Mouse (Mus musculus) kidney, embryonic 15.5 days (tissue): ENCODE results near the gene Fitm1. TPM values are rescaled to one million over a fixed set of nuclear protein-coding genes. Genes with fewer than 3 reads are reported as not detected.

ENCODE experiments used
- ATAC-seq: fragments of 200-750 bp; cut with Nextera tagmentation; replicated peaks from 2 replicates; pipeline ENCODE4 v1.8.0; 2017; ENCODE audit warnings: moderate TSS enrichment; ENCODE audit not compliant: low FRiP score
- H3K27ac ChIP-seq: fragments of 300-500 bp; sonication (generic); 2 replicates; pipeline ENCODE4 v1.5.1; 2015; ENCODE audit warnings: mild to moderate bottlenecking, inconsistent platforms
- H3K27me3 ChIP-seq: fragments of 300-500 bp; sonication (generic); 2 replicates; pipeline ENCODE4 v1.6.1; 2015; ENCODE audit warnings: inconsistent platforms
- H3K36me3 ChIP-seq: fragments of 300-500 bp; sonication (generic); 2 replicates; pipeline ENCODE4 v1.6.1; 2015; ENCODE audit warnings: inconsistent platforms
- H3K4me1 ChIP-seq: fragments of 300-500 bp; sonication (generic); 2 replicates; pipeline ENCODE4 v1.6.1; 2015; ENCODE audit warnings: inconsistent platforms
- H3K4me2 ChIP-seq: fragments of 300-500 bp; sonication (generic); 2 replicates; pipeline ENCODE4 v1.6.1; 2015; ENCODE audit warnings: moderate library complexity, mild to moderate bottlenecking, inconsistent platforms
- H3K4me3 ChIP-seq: fragments of 300-500 bp; sonication (generic); replicated peaks from 2 replicates; pipeline ENCODE4 v1.5.1; 2015; ENCODE audit warnings: mild to moderate bottlenecking, inconsistent platforms
- H3K9ac ChIP-seq: fragments of 300-500 bp; sonication (generic); 2 replicates; pipeline ENCODE4 v1.6.1; 2015; ENCODE audit warnings: mild to moderate bottlenecking, inconsistent platforms
- H3K9me3 ChIP-seq: fragments of 300-500 bp; sonication (generic); replicated peaks from 2 replicates; pipeline ENCODE4 v1.6.1; 2016; ENCODE audit warnings: inconsistent platforms
- WGBS: fragments of 180-500 bp; shearing (Covaris S2); methylation state at CpG from one replicate; pipeline ENCODE4 v1.1.7; 2015; ENCODE audit warnings: mixed read lengths; 5-methylcytosine and 5-hydroxymethylcytosine counted together
- polyA plus RNA-seq: library from polyadenylated mRNA; unstranded; fragments of >200 nt; fragmentation: Nextera tagmentation; extraction: Ambion mirVana; gene quantifications from 2 replicates; pipeline ENCODE4 v1.2.1, GENCODE M21; 2015

Fitm1 gene
- polyA plus RNA-seq, 1 experiment from 2014 or later = 4.2 TPM

DNA sequence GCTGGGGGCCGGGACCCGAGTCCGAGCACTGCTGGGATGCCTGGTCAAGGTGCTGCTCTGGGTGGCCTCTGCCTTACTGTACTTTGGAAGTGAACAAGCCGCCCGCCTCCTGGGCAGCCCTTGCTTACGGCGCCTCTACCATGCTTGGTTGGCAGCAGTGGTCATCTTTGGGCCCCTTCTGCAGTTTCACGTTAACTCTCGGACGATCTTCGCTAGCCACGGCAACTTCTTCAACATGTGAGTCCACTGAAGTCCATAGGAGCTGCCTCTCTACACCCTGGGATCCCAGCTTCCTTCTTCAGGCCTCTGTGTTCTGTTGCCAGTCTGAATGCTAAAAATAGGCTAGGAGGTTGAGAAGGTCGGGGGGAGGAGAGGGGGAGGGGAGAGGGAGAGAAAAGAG lies 294 bp downstream of the Fitm1 start:
- Histone ChIP-seq H3K4me2 (no peak overlapping the region), H3K36me3 (peaks cover 10% of the 10 kb centered on the region), H3K4me1 (peaks cover 29% of the 10 kb centered on the region), H3K27me3 (no peaks in the 10 kb centered on the region), H3K9me3 (no peaks in the 10 kb centered on the region), H3K4me3 (no peak overlapping the region), H3K9ac (no peak overlapping the region), H3K27ac (no peak overlapping the region)
- 66% methylated on average over 13 of the region's 13 CpGs for WGBS
- ATAC-seq = no peak

GRCm38 (mm10) chr14:55576376-55576775 lies 959 bp downstream of the Fitm1 start:
- 77% methylated on average over 16 of the region's 16 CpGs for WGBS
- H3K9me3 ChIP-seq = no peaks in the 10 kb centered on the region
- H3K4me3 ChIP-seq = no peak overlapping the region
- no peak overlapping the region for H3K9ac ChIP-seq
- H3K4me2 ChIP-seq = no peak overlapping the region
- no peak overlapping the region for H3K27ac ChIP-seq
- H3K36me3 ChIP-seq = peaks cover 17% of the 10 kb centered on the region
- no peaks in the 10 kb centered on the region for H3K27me3 ChIP-seq
- peaks cover 29% of the 10 kb centered on the region for H3K4me1 ChIP-seq
- no peak for ATAC-seq

- peak within 1 kb of the TSS; percentile 88 for H3K9ac ChIP-seq
- ATAC-seq = peak; percentile 90
- H3K27ac ChIP-seq = peak within 1 kb of the TSS; percentile 86
- H3K4me1 ChIP-seq = peaks cover 29% of the 10 kb centered on the region
- peaks cover 23% of the 10 kb centered on the region for H3K36me3 ChIP-seq
- under 1% methylated on average over 32 of the region's 32 CpGs for WGBS
- peak within 1 kb of the TSS; percentile 77 for H3K4me3 ChIP-seq
- H3K27me3 ChIP-seq = no peaks in the 10 kb centered on the region
- peak within 1 kb of the TSS; percentile 89 for H3K4me2 ChIP-seq
- H3K9me3 ChIP-seq = no peaks in the 10 kb centered on the region
These were observed 2.7 kb downstream of the Fitm1 start, which contains the start of gene Psme1 for GRCm38 (mm10) chr14:55577871-55578667. Psme1 (plus strand) TSS chr14:55578123.

DNA sequence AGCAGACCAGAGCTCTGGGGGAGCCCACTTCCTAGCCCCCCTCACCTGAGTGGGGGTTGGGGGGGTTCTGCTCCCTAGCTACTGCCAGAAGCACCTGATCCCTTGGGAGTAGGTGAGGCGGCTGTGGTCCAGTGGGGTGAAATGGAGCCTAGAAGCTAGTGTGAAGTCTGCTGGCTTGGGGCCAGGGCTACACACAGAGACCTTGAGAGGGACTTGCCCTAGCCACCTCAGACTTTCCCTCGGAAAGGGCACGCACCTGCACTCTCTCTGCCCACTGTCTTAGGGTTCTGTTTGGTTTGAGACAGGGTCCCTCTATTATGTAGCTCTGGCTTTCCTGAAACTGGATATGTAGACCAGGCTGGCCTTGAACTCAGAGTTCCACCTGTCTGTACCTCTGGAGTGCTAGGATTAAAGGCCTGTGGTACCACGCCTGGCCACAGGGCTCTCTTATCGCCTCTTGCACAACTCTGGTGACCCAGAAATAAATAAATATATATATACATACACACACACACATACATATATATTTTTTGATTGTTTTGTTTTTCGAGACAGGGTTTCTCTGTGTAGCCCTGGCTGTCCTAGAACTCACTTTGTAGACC lies 3.4 kb downstream of the Fitm1 start:
- peak overlapping the region; percentile 86 for H3K27ac ChIP-seq
- WGBS = 30% methylated on average over 6 of the region's 6 CpGs
- H3K4me1 ChIP-seq = peaks cover 29% of the 10 kb centered on the region
- H3K4me3 ChIP-seq = peak overlapping the region; percentile 77
- no peaks in the 10 kb centered on the region for H3K27me3 ChIP-seq
- H3K9me3 ChIP-seq = no peaks in the 10 kb centered on the region
- peak overlapping the region; percentile 88 for H3K9ac ChIP-seq
- peak; percentile 45 for ATAC-seq
- H3K4me2 ChIP-seq = peak overlapping the region; percentile 89
- peaks cover 23% of the 10 kb centered on the region for H3K36me3 ChIP-seq

DNA sequence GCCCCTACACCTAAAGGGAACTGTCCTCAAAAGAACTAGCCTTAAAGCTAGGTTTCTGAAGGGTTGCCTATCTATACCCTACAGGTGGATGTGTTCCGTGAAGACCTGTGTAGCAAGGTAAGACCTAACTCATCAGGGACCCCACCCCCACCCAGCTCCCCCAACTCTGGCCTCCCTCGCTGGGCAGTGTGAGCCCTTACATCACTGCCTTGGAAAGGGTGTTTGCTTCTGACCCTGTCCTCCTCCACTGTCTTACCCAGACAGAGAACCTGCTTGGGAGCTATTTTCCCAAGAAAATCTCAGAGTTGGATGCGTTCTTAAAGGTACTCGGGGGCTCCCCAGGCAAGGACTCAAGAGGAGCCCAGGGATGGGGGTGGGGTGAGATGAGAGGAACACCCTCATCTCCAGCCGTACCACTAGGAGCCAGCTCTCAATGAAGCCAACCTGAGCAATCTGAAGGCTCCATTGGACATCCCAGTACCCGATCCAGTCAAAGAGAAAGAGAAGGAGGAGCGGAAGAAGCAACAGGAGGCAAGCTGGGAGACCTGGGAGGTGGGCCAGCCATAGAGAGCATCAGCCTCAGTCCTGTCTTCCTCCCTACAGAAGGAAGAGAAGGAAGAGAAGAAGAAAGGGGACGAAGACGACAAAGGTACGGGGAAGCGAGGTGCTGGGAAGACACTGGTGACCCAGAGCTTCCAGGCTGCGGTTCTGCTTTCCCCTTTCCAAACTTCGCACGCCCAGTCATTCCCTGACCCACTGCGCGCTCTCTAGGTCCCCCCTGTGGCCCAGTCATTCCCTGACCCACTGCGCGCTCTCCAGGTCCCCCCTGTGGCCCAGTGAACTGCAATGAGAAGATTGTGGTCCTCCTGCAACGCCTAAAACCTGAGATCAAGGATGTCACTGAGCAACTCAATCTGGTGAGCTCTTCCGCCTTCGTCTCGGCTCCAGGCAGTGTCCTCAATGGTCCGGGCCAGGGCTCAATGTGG lies 4.4 kb downstream of the Fitm1 start:
- Histone ChIP-seq H3K4me3 (no peak overlapping the region), H3K27me3 (no peaks in the 10 kb centered on the region), H3K9ac (no peak overlapping the region), H3K9me3 (no peaks in the 10 kb centered on the region), H3K36me3 (peaks cover 23% of the 10 kb centered on the region), H3K27ac (no peak overlapping the region), H3K4me2 (0 out of 2 replicates have a peak overlapping the region, but pooled peaks have one; percentile 89), H3K4me1 (peaks cover 35% of the 10 kb centered on the region)
- no peak for ATAC-seq
- WGBS = 91% methylated on average over 23 of the region's 23 CpGs

GRCm38 (mm10) chr14:55580731-55581130 lies 5.3 kb downstream of the Fitm1 start:
- Histone ChIP-seq H3K27ac (no peak overlapping the region), H3K4me1 (peaks cover 35% of the 10 kb centered on the region), H3K36me3 (peaks cover 23% of the 10 kb centered on the region), H3K4me2 (no peak overlapping the region), H3K4me3 (no peak overlapping the region), H3K9ac (no peak overlapping the region), H3K27me3 (no peaks in the 10 kb centered on the region), H3K9me3 (no peaks in the 10 kb centered on the region)
- 96% methylated on average over 16 of the region's 16 CpGs for WGBS
- ATAC-seq = no peak

GRCm38 (mm10) chr14:55581981-55582681 lies 6.7 kb downstream of the Fitm1 start:
- Histone ChIP-seq H3K9me3 (no peaks in the 10 kb centered on the region), H3K27me3 (no peaks in the 10 kb centered on the region), H3K4me3 (no peak overlapping the region), H3K4me2 (no peak overlapping the region), H3K36me3 (peaks cover 29% of the 10 kb centered on the region), H3K4me1 (peaks cover 29% of the 10 kb centered on the region), H3K9ac (no peak overlapping the region), H3K27ac (no peak overlapping the region)
- no peak for ATAC-seq
- 70% methylated on average over 9 of the region's 9 CpGs for WGBS

DNA sequence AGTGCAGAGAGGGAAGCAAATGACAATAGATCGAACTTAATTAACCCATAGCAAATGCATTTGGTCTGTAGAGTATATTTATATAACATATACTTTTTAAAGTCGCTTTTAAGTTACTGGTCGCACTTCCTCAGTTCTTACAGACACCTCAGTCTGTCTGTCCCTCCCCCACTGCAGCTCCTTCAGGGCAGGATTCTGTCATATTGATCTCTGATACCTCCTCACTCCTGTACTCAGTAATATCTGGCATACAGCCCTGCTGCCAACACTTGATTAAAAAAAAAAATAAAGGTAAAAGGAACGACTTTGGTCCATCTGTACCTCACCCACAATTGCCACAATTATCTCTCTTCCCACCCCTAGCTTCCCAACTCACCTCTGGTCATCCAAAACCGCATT lies 8.9 kb downstream of the Fitm1 start:
- Histone ChIP-seq H3K27me3 (no peaks in the 10 kb centered on the region), H3K9me3 (no peaks in the 10 kb centered on the region), H3K4me3 (peak overlapping the region; percentile 58), H3K4me1 (peaks cover 18% of the 10 kb centered on the region), H3K27ac (no peak overlapping the region), H3K4me2 (peak overlapping the region; percentile 93), H3K9ac (peak overlapping the region; percentile 40), H3K36me3 (peaks cover 45% of the 10 kb centered on the region)
- WGBS = 37% methylated on average over 5 of the region's 5 CpGs
- no peak for ATAC-seq

GRCm38 (mm10) chr14:55584702-55585565 lies 9.5 kb downstream of the Fitm1 start, which contains the start of gene Emc9:
Emc9 (minus strand) TSS chr14:55585302.
- no peak within 1 kb of the TSS for H3K27ac ChIP-seq
- H3K27me3 ChIP-seq = no peaks in the 10 kb centered on the region
- H3K4me1 ChIP-seq = peaks cover 19% of the 10 kb centered on the region
- H3K9ac ChIP-seq = peak within 1 kb of the TSS; percentile 40
- H3K9me3 ChIP-seq = no peaks in the 10 kb centered on the region
- WGBS = 3% methylated on average over 43 of the region's 43 CpGs
- H3K4me3 ChIP-seq = peak within 1 kb of the TSS; percentile 58
- peaks cover 44% of the 10 kb centered on the region for H3K36me3 ChIP-seq
- H3K4me2 ChIP-seq = peak within 1 kb of the TSS; percentile 93
- ATAC-seq = peak; percentile 88

GRCm38 (mm10) chr14:55585566-55585960 lies 10.1 kb downstream of the Fitm1 start:
- H3K4me2 ChIP-seq = peak overlapping the region; percentile 93
- no peaks in the 10 kb centered on the region for H3K9me3 ChIP-seq
- H3K4me3 ChIP-seq = peak overlapping the region; percentile 58; the same call in 1 of the 2 replicates
- WGBS = 56% methylated on average over 6 of the region's 6 CpGs
- peaks cover 24% of the 10 kb centered on the region for H3K4me1 ChIP-seq
- peaks cover 38% of the 10 kb centered on the region for H3K36me3 ChIP-seq
- no peak overlapping the region for H3K27ac ChIP-seq
- H3K9ac ChIP-seq = no peak overlapping the region
- ATAC-seq = no peak
- H3K27me3 ChIP-seq = no peaks in the 10 kb centered on the region
